Mouse (Mus musculus): ENCODE data around the gene Emc1. TPM values are rescaled to one million over a fixed set of nuclear protein-coding genes. Genes with fewer than 3 reads are reported as not detected.

The Emc1 gene
- polyA plus RNA-seq, 1 experiment = 38.5 TPM

- TF ChIP-seq CTCF (IDR thresholded peaks at IDR 0.05; ENCODE audit: borderline replicate concordance, insufficient read depth, low read length) = no peak
- no peak for TF ChIP-seq POLR2A (IDR thresholded peaks at IDR 0.05; ENCODE audit: low read depth, low read length)
- Histone ChIP-seq H3K4me1 (ENCODE audit: control insufficient read depth, insufficient read depth, low read length) (no peaks in the 10 kb centered on the region), H3K27ac (ENCODE audit: insufficient read depth, low read length) (no peak overlapping the region), H3K4me3 (ENCODE audit: insufficient read depth, low read length) (no peak overlapping the region)
Observed at GRCm38 (mm10) chr4:139319740-139320139, 32.6 kb upstream of the Emc1 start.

GRCm38 (mm10) chr4:139330605-139331004 lies 21.8 kb upstream of the Emc1 start:
- no peak overlapping the region for H3K27ac ChIP-seq (ENCODE audit: insufficient read depth, low read length)
- no peak for TF ChIP-seq POLR2A (IDR thresholded peaks at IDR 0.05; ENCODE audit: low read depth, low read length)
- TF ChIP-seq CTCF (IDR thresholded peaks at IDR 0.05; ENCODE audit: borderline replicate concordance, insufficient read depth, low read length) = peak; percentile 58; the same call in 1 of the 2 replicates
- H3K4me1 ChIP-seq (ENCODE audit: control insufficient read depth, insufficient read depth, low read length) = no peaks in the 10 kb centered on the region
- no peak overlapping the region for H3K4me3 ChIP-seq (ENCODE audit: insufficient read depth, low read length)

- no peak for TF ChIP-seq POLR2A (IDR thresholded peaks at IDR 0.05; ENCODE audit: low read depth, low read length)
- TF ChIP-seq CTCF (IDR thresholded peaks at IDR 0.05; ENCODE audit: borderline replicate concordance, insufficient read depth, low read length) = no peak
- Histone ChIP-seq H3K27ac (ENCODE audit: insufficient read depth, low read length) (no peak overlapping the region), H3K4me3 (ENCODE audit: insufficient read depth, low read length) (no peak overlapping the region), H3K4me1 (ENCODE audit: control insufficient read depth, insufficient read depth, low read length) (no peaks in the 10 kb centered on the region)
Observed at GRCm38 (mm10) chr4:139334631-139335295, 17.6 kb upstream of the Emc1 start.

GRCm38 (mm10) chr4:139335507-139335906 lies 16.9 kb upstream of the Emc1 start:
- Histone ChIP-seq H3K4me1 (ENCODE audit: control insufficient read depth, insufficient read depth, low read length) (no peaks in the 10 kb centered on the region), H3K27ac (ENCODE audit: insufficient read depth, low read length) (no peak overlapping the region), H3K4me3 (ENCODE audit: insufficient read depth, low read length) (no peak overlapping the region)
- TF ChIP-seq CTCF (IDR thresholded peaks at IDR 0.05; ENCODE audit: borderline replicate concordance, insufficient read depth, low read length) (no peak), POLR2A (IDR thresholded peaks at IDR 0.05; ENCODE audit: low read depth, low read length) (no peak)

GRCm38 (mm10) chr4:139336822-139337483 lies 15.4 kb upstream of the Emc1 start:
- TF ChIP-seq POLR2A (IDR thresholded peaks at IDR 0.05; ENCODE audit: low read depth, low read length) = no peak
- peak; percentile 77; the same call in 1 of the 2 replicates for TF ChIP-seq CTCF (IDR thresholded peaks at IDR 0.05; ENCODE audit: borderline replicate concordance, insufficient read depth, low read length)
- Histone ChIP-seq H3K4me3 (ENCODE audit: insufficient read depth, low read length) (no peak overlapping the region), H3K4me1 (ENCODE audit: control insufficient read depth, insufficient read depth, low read length) (no peaks in the 10 kb centered on the region)

GRCm38 (mm10) chr4:139338145-139338544 lies 14.2 kb upstream of the Emc1 start:
- H3K4me3 ChIP-seq (ENCODE audit: insufficient read depth, low read length) = no peak overlapping the region
- H3K4me1 ChIP-seq (ENCODE audit: control insufficient read depth, insufficient read depth, low read length) = no peaks in the 10 kb centered on the region
- no peak for TF ChIP-seq CTCF (IDR thresholded peaks at IDR 0.05; ENCODE audit: borderline replicate concordance, insufficient read depth, low read length)
- no peak for TF ChIP-seq POLR2A (IDR thresholded peaks at IDR 0.05; ENCODE audit: low read depth, low read length)
- no peak overlapping the region for H3K27ac ChIP-seq (ENCODE audit: insufficient read depth, low read length)

More at GRCm38 (mm10) chr4:139336822-139337483, 15.4 kb upstream of the Emc1 start:
- no peak overlapping the region for H3K27ac ChIP-seq (ENCODE audit: insufficient read depth, low read length)

- TF ChIP-seq POLR2A (IDR thresholded peaks at IDR 0.05; ENCODE audit: low read depth, low read length) (no peak), CTCF (IDR thresholded peaks at IDR 0.05; ENCODE audit: borderline replicate concordance, insufficient read depth, low read length) (no peak)
- H3K4me3 ChIP-seq (ENCODE audit: insufficient read depth, low read length) = no peak overlapping the region
- H3K27ac ChIP-seq (ENCODE audit: insufficient read depth, low read length) = no peak overlapping the region
- no peaks in the 10 kb centered on the region for H3K4me1 ChIP-seq (ENCODE audit: control insufficient read depth, insufficient read depth, low read length)
Observed at GRCm38 (mm10) chr4:139340835-139341234, 11.6 kb upstream of the Emc1 start.

- no peaks in the 10 kb centered on the region for H3K4me1 ChIP-seq (ENCODE audit: control insufficient read depth, insufficient read depth, low read length)
- no peak overlapping the region for H3K4me3 ChIP-seq (ENCODE audit: insufficient read depth, low read length)
- TF ChIP-seq POLR2A (IDR thresholded peaks at IDR 0.05; ENCODE audit: low read depth, low read length) = no peak
- no peak for TF ChIP-seq CTCF (IDR thresholded peaks at IDR 0.05; ENCODE audit: borderline replicate concordance, insufficient read depth, low read length)
- no peak overlapping the region for H3K27ac ChIP-seq (ENCODE audit: insufficient read depth, low read length)
Observed at GRCm38 (mm10) chr4:139341556-139342233, 10.7 kb upstream of the Emc1 start.

- no peak overlapping the region for H3K27ac ChIP-seq (ENCODE audit: insufficient read depth, low read length)
Observed at GRCm38 (mm10) chr4:139343718-139344117, 8.7 kb upstream of the Emc1 start.

More at GRCm38 (mm10) chr4:139343718-139344117, 8.7 kb upstream of the Emc1 start:
- TF ChIP-seq POLR2A (IDR thresholded peaks at IDR 0.05; ENCODE audit: low read depth, low read length) (no peak), CTCF (IDR thresholded peaks at IDR 0.05; ENCODE audit: borderline replicate concordance, insufficient read depth, low read length) (no peak)
- Histone ChIP-seq H3K4me3 (ENCODE audit: insufficient read depth, low read length) (no peak overlapping the region), H3K4me1 (ENCODE audit: control insufficient read depth, insufficient read depth, low read length) (no peaks in the 10 kb centered on the region)
